Mouse (Mus musculus): ENCODE measurements around the gene Nav1.

- TF ChIP-seq POLR2A (IDR thresholded peaks at IDR 0.05; ENCODE audit: insufficient read length, low read depth) = no peak
- TF ChIP-seq REST (IDR thresholded peaks at IDR 0.05; ENCODE audit: insufficient read depth, insufficient read length) = no peak
- no peak for TF ChIP-seq CEBPB (IDR thresholded peaks at IDR 0.05; ENCODE audit: insufficient read depth, poor library complexity, severe bottlenecking)
- TF ChIP-seq MAX (IDR thresholded peaks at IDR 0.05; ENCODE audit: low read depth) = no peak
- TF ChIP-seq MYOD1 (IDR thresholded peaks at IDR 0.05; ENCODE audit: control insufficient read depth in 1 of 3, insufficient read length in 2 of 3, low read depth in 2 of 3) = no peak
- no peak for TF ChIP-seq TCF12 (IDR thresholded peaks at IDR 0.05; ENCODE audit: insufficient read depth, poor library complexity, severe bottlenecking)
These were observed at the start of gene Nav1 for GRCm38 (mm10) chr1:135607019-135607418.
